Mouse (Mus musculus) T-helper 2 cell (primary cell): ENCODE data around the gene Stk16.

Experiments used
- in situ Hi-C: fragments of 300-600 bp; cut with MboI, MseI; formaldehyde crosslinking; loops from one replicate; pipeline ENCODE4 v1.15.1; 2025; ENCODE audit warnings: high pct_unique_total_duplicates

Gene Stk16

GRCm38 (mm10) chr1:75210136-75211087 lies at the start of gene Stk16, which contains the start of gene Glb1l:
Stk16 (plus strand) TSS chr1:75210838.
Glb1l (minus strand) TSS chr1:75210813.
- in situ Hi-C loops, result loop anchor here (25.0 kb wide), 1 partner anchor 973 kb away; the partner anchor contains the start of gene Arpc2

- in situ Hi-C loops, result loop anchor here (5.0 to 25.0 kb wide), 2 partner anchors 221 to 581 kb away; partner anchors contain the start of genes Bcs1l and Zfp142
Measured at GRCm38 (mm10) chr1:75168093-75168471, 42.6 kb upstream of the Stk16 start.

GRCm38 (mm10) chr1:75168472-75169464 lies 41.9 kb upstream of the Stk16 start, which contains the start of gene Zfand2b:
Zfand2b (plus strand) TSS chr1:75168646.
- in situ Hi-C loops, result loop anchor here (5.0 to 25.0 kb wide), 2 partner anchors 221 to 581 kb away; partner anchors contain the start of genes Bcs1l and Zfp142

DNA sequence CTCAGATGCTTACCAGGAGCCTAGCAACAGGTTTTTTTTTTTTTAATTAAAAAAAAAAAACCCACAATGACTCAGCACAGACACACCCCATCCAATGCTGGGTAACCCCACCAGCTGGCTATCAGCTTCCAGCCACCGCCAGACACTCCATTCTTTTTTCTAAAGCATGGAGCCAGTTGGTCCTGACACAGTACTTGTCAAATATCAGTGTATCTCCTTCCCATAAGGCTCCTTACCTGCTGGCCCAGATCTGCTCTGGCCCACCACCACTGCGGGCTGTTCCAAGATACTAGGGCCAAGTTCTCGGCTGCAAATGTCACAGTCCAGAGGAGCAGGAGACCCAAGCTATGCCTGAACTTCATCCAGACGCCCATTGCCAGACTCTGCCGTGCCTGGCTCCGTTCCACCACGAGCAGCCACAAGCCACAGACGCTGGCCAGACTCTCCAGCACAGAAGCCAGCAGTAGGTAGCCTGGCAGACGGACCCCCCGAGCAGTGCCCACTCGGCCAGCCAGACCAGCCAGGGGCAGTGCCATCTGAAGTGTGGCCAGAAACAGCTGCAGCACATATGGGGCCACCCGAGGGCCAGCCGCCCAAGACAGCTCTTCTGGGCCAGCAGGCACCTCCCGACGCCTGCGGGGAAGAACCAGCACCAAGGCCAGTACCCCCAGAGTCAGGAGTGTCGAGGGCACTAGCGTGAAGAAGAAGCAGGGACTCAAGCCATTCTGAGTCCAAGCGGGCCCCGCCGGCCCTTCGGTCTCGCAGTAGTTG lies 31.1 kb upstream of the Stk16 start:
- in situ Hi-C loops, result no loop called here

DNA sequence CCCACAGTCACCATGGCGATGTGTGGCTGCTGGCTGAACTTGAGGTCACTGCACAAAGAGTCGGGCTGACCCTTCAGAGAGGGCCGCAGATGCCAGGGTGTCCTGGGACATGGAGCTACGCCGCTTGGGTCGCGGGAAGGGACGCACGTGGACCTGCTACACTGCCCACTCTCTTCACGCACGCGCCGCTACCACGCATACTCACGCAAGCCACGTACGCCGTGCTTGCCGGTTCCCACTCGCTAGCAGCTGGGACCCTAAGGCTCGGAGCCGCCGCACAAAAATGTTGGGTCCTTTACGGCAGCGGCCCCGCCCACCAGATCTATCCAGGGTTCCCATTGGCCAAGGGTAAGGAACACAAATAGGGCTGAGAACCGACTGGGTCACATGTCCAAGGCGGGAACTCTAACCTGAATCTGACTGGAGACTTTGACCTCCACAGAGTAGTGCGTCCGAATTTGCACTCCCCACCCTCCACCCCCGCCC lies 30.5 kb upstream of the Stk16 start, which contains the start of gene Abcb6:
Gene Abcb6 (minus strand): TSS at position 288 of the 486 bp plus-strand sequence.
- in situ Hi-C loops, result no loop called here

GRCm38 (mm10) chr1:75180741-75181140 lies 29.9 kb upstream of the Stk16 start:
- in situ Hi-C loops, result no loop called here

DNA sequence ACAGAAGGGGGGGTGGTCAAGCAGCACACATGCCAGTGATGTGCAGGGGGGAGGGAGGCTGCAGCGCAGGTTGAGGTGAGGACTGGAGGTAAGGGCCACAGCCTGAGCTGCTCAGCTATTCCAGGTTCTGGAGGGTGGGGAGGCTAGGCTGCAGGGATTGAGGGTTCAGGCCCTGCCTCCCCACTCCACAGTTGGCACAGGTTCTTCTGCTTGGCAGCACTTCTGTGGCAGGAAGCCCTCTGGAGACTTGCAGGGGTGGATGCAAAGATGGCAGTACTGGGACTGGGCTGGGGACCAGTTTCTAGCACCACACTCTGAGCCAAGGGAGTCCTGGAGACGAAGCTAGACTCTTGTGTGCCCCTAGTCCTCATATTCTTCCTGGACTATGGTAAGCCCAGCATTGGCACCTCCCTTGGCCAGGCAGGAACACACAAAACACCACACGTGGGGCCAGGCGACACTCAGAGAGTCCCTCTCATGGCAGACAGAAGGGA lies 29.2 kb upstream of the Stk16 start:
- in situ Hi-C loops, result no loop called here

GRCm38 (mm10) chr1:75182160-75182559 lies 28.5 kb upstream of the Stk16 start:
- in situ Hi-C loops, result no loop called here

- in situ Hi-C loops, result no loop called here
Measured at GRCm38 (mm10) chr1:75185495-75185894, 25.1 kb upstream of the Stk16 start.

DNA sequence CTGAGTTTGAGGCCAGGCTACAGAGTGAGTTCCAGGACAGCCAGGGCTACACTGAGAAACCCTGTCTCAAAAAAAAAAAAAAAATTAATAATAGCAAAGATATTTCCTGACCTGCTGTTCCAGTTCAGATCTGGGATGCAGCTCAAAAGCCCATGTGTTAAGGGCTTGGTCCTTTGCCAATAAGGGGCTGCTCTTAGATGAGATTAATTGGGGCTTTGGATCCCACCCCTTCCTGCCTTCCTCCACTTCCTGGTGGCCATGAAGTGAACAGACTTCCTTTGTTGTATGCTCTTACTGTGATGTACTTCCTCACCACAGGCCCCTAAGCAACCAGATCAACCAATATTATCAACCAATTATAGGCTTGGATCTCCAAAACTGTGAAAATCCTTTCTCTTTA lies 23.5 kb upstream of the Stk16 start:
- in situ Hi-C loops, result no loop called here

- in situ Hi-C loops, result no loop called here
Measured at GRCm38 (mm10) chr1:75187914-75188483, 22.6 kb upstream of the Stk16 start.

DNA sequence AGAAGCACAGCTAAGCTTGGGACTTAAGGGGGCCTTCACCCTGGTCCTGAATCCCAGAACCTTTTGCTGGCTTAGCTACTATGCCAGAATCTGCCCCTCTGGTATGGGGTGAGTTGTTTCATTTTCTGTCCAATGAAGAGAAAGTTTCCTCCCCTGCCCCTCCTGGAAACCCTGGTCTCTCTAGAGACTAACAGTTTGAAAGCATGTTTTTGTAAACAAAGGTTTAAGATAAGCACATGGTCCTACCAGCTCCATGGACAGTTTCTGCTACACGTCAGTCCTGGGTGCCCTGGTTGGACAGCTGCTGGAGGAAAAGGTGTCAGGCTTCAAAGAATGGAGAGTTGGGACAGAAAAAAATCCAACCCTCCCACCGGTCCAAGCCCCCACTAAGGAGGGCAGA lies 20.1 kb upstream of the Stk16 start:
- in situ Hi-C loops, result loop anchor here (5.0 to 10.0 kb wide), 2 partner anchors 48 to 124 kb away; partner anchors contain the start of genes Cnppd1, Dnpep and Retreg2

DNA sequence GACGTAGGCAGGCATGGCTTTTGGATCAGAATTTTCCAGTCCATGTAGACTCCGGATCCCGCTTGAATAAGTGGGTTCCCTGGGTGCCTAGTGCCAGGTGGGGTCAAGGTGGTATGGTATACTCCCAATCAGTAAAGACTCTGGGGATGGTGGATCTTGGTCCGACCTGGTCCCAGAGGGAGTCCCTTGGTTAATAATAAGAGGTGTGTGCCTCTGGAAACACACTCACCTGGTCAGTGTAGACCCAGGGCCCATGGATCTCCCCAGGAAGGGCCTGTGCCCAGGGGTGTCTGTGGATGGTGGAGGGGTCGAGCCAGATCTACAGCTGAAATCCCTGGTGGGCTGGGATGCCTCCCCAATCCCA lies 19.4 kb upstream of the Stk16 start:
- in situ Hi-C loops, result loop anchor here (5.0 to 10.0 kb wide), 2 partner anchors 49 to 124 kb away; partner anchors contain the start of genes Cnppd1, Dnpep and Retreg2

DNA sequence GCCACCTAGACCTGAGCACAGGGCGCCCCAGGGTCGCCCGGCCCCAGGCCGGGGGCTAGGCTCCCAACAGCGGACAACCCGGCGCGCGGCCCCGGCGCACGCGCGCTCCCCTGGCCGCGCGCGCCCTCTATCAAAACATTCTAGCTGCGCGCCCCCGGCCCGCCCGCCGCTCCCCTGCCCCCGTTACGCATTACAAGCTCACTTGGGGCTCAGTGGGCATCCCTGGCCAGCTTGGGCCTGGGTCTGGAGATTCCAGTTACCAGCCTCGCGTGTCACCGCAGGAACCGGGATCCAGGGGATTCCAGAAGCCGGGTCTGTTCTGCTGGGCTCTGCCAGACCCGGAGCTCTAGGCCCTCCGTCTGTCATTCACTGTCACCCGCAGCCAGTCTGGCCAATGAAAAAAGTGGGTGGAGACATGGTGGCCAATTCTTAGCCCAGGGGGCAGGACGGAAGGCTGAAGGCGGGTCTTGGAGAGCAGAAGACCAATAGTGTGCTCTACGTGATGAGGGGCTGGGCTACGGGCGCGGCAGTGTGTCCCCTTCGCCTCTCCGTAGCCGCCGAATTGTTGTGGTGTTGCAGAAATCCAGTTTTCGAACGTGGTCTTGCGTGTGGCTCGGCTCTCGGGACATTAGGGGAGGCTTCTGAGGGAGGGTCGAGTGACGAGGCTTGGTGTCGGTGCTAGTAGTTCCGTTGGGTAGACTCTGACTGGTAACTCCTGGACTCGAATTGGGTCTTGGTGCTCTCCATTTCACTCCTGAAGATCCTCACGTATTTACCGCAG lies 18.8 kb upstream of the Stk16 start, which contains the start of the genes Ankzf1 and Atg9a:
Gene Ankzf1 (plus strand): TSS at position 530 of the 781 bp plus-strand sequence.
Gene Atg9a (minus strand): TSS at position 575 of the 781 bp plus-strand sequence.
- in situ Hi-C loops, result loop anchor here (5.0 to 10.0 kb wide), 2 partner anchors 50 to 123 kb away; partner anchors contain the start of genes Cnppd1, Dnpep and Retreg2

- in situ Hi-C loops, result loop anchor here (5.0 to 10.0 kb wide), 2 partner anchors 50 to 122 kb away; partner anchors contain the start of genes Cnppd1, Dnpep and Retreg2
Measured at GRCm38 (mm10) chr1:75192452-75192851, 18.2 kb upstream of the Stk16 start.

DNA sequence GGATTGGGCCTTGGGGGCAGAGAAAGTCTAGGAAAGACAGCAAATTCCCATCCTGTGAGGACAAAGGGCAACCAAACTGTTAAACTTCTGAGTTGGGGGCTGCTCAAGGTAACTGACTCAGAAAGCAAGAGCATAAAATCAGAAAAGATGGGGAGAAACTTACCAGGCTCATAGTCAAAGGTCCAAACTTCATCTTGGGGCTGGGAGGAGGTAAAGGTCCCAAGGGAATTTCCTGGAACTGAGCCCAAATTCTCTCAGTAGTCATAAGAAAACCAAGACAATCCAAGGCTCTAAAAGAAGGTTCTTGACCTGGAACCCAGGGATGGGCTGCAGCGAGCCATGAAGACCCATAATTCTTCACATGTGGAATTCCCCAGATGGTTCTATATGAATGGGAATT lies 9.4 kb upstream of the Stk16 start:
- in situ Hi-C loops, result loop anchor here (25.0 kb wide), 1 partner anchor 964 kb away; the partner anchor contains the start of gene Arpc2

DNA sequence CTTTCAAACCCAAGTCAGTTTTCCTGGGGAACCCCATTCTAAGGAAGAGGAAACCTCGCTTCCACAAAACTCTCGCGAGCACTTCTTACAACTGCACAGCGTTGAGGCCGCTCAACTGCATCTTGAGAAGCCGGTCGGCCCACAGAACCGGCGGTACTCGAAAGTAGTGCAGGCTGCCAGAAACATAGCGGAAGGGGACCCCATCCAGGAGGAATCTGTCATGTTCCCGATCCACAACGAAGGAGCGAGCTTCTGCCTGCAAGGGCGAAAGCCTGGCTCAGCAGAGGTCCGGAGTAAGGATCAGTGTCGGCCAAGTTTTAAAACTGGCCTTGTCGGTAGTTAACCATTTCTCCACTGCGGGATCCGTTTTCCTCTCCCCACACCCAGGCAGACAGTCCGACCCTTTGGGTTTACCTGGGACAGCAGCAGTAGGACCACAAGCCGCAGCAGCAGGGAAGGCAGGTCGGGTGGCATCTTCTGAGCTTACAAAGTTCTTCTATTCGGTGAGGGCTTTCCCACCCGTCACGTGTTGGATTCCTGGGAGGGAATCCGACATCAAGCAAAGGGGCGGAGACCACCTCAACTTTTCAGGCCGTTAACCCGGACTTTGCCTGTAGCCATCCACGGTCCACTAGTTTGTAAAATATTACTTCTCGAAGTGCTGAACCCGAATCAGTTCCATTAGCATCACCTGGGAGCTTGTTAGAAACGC lies 1.5 kb upstream of the Stk16 start:
- in situ Hi-C loops, result loop anchor here (25.0 kb wide), 1 partner anchor 972 kb away; the partner anchor contains the start of gene Arpc2
